Mouse (Mus musculus) heart, adult 2 months (tissue): Measurements from ENCODE around the gene Csl. TPM values are rescaled to one million over a fixed set of nuclear protein-coding genes. Genes with fewer than 3 reads are reported as not detected.

Experiments
- DNase-seq, 2 experiments: peaks; one replicate each; pipeline ENCODE4 v3.0.0; 2021
- H3K27ac ChIP-seq: fragments of 200-600 bp; 2 replicates; pipeline ENCODE4 v1.8.1; 2022
- H3K27me3 ChIP-seq: fragments of 200-500 bp; 2 replicates; pipeline ENCODE4 v1.6.1; 2012; ENCODE audit warnings: mild to moderate bottlenecking, low read length, inconsistent platforms, mixed read lengths; ENCODE audit not compliant: control insufficient read depth, insufficient read depth
- H3K36me3 ChIP-seq: fragments of 200-500 bp; 2 replicates; pipeline ENCODE4 v1.6.1; 2012; ENCODE audit warnings: low read length, inconsistent platforms; ENCODE audit not compliant: control insufficient read depth, insufficient read depth
- H3K4me1 ChIP-seq: fragments of 200-500 bp; 2 replicates; pipeline ENCODE4 v1.6.1; 2011; ENCODE audit warnings: low read length; ENCODE audit not compliant: control insufficient read depth, insufficient read depth
- H3K4me3 ChIP-seq: fragments of 200-600 bp; 2 replicates; pipeline ENCODE4 v1.8.1; 2022
- H3K79me2 ChIP-seq: fragments of 200-500 bp; replicated peaks from 2 replicates; pipeline ENCODE4 v1.6.1; 2012; ENCODE audit warnings: mild to moderate bottlenecking, inconsistent platforms, low read length, moderate library complexity, mixed read lengths; ENCODE audit not compliant: control insufficient read depth, insufficient read depth
- H3K9ac ChIP-seq: fragments of 200-500 bp; 2 replicates; pipeline ENCODE4 v1.6.1; 2012; ENCODE audit warnings: low read depth, mild to moderate bottlenecking, control low read depth, inconsistent platforms, low read length, mixed read lengths
- CTCF ChIP-seq: fragments of 200-600 bp; IDR thresholded peaks from 2 replicates; pipeline ENCODE4 v1.8.1; 2022; ENCODE audit warnings: antibody characterized with exemption, mild to moderate bottlenecking, moderate library complexity
- EP300 ChIP-seq: fragments of 200-500 bp; IDR thresholded peaks from 2 replicates; pipeline ENCODE4 v1.6.1; 2011; ENCODE audit warnings: low read depth, low read length, control low read depth; ENCODE audit not compliant: insufficient read depth
- POLR2A ChIP-seq: fragments of 200-500 bp; IDR thresholded peaks from 2 replicates; pipeline ENCODE4 v1.6.1; 2011; ENCODE audit warnings: mild to moderate bottlenecking, low read depth, low read length, control low read depth; ENCODE audit not compliant: insufficient read depth
- WGBS: fragments of 180-500 bp; shearing (Covaris S2); methylation state at CpG from one replicate; pipeline ENCODE4 v1.1.7; 2018; 5-methylcytosine and 5-hydroxymethylcytosine counted together
- intact Hi-C: fragments of 180-260 bp; cut with DNase I; formaldehyde crosslinking; loops from one replicate; pipeline ENCODE4 v1.15.1; 2025
- polyA plus RNA-seq: library from polyadenylated mRNA; depleted of rRNA; stranded (reverse); fragments of >200 nt; gene quantifications from 2 replicates; pipeline ENCODE4 v1.2.3, GENCODE M21; 2012
- total RNA-seq, 2 experiments: library from RNA; stranded (reverse); gene quantifications; 2 replicates each; pipeline ENCODE4 v1.2.3; 2021

Csl gene
- total and polyA plus RNA-seq, 3 experiments: 0.39 to 3.4 (median 3.1) TPM

DNA sequence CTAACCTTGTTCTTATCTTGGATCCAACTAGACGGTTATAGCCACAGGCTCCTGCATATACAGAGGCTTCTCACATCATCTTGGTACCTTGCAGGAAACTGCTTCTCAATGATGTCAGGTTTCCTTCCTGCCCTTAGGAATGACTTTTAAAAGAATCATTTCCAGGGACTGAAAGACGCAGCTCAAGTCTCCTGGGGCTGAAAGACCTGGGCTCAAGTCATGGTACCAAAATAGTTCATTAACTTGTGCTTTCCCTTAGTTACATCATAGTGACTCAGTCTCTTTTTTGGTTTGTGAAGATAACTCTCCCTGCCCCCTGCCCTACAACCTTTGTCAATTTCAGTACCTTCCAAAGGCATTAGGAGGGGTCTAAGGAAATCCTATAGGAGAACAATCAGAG, 11.4 kb downstream of the Csl start:
- Histone ChIP-seq H3K9ac (no peak overlapping the region), H3K36me3 (peaks cover 3% of the 10 kb centered on the region; the same call in 1 of the 2 replicates), H3K4me3 (no peak overlapping the region), H3K27me3 (no peaks in the 10 kb centered on the region), H3K79me2 (no peaks in the 10 kb centered on the region), H3K27ac (peak overlapping the region; percentile 72), H3K4me1 (peaks cover 3% of the 10 kb centered on the region)
- 22% methylated on average over 2 of the region's 2 CpGs for WGBS
- 0 out of 2 replicates have a peak, but pooled peaks have one; percentile 24 for TF ChIP-seq POLR2A
- TF ChIP-seq CTCF: no peak
- no peak for TF ChIP-seq EP300
- intact Hi-C loops: loop anchor here (10.0 kb wide), 2 partner anchors 63 to 417 kb away; no protein-coding TSS in a partner anchor
- DNase-seq: peak; percentile 19 to 39

DNA sequence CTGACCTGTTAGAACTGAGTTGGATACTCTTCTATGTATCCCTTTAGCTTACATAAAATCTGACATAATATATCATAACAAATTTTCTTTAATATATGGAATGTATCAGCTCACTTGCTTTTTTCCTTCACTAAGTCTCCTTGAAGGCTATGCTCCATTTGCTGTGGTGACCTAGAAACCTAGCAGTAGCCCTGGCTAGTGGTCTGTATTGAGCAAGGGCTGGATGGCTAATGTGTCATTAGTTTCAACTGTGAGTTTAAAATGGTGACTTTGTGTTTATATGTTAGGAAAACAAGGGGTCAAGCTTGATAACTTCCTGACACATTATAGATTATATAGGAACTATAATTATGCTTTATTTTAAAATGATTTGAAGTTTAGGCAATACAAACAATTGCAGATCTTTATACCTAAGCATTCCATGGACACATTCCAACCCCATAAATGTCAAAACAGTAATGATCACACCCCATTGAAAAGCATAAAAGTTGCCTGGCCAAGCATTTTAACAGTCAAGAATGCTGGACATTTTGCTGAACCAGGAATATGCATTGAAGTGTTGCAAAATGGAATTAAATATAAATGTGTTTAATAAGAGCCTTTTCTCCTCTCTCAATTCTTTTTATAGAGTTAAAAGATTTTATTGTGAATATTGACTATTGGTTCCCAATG, 17.7 kb downstream of the Csl start:
- H3K27me3 ChIP-seq: no peaks in the 10 kb centered on the region
- intact Hi-C loops: loop anchor here (10.0 kb wide), 2 partner anchors 57 to 423 kb away; no protein-coding TSS in a partner anchor

DNA sequence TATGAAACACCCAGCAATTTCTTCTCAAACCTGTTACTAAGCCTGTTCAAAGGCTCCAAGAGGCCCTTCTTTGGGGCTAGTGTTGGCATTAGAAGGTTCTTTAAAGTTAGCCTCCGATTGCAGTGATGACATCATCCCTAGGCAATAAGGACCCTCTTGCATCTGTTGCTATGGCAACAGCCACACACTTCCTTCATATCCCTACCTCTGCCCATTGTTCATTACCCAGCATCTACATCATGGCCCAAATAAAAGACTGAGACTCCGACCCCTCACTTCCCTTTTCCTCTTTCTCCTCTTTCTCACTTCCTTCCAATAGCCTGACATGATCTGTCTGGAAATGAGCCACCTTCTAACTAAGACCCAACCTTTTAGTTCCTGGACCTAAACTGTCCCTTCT, 46.3 kb downstream of the Csl start:
- H3K4me1 ChIP-seq: no peaks in the 10 kb centered on the region
- H3K27me3 ChIP-seq: no peaks in the 10 kb centered on the region
- H3K36me3 ChIP-seq: no peaks in the 10 kb centered on the region
- no peak overlapping the region for H3K4me3 ChIP-seq
- H3K27ac ChIP-seq: no peak overlapping the region
- no peak for DNase-seq
- no peak for TF ChIP-seq POLR2A
- no peak for TF ChIP-seq EP300
- no peak for TF ChIP-seq CTCF
- no peak overlapping the region for H3K9ac ChIP-seq
- intact Hi-C loops: no loop called here
- no peaks in the 10 kb centered on the region for H3K79me2 ChIP-seq
- 44% methylated on average over 2 of the region's 2 CpGs for WGBS

More for the DNA sequence above, 17.7 kb downstream of the Csl start:
- no peak overlapping the region for H3K4me3 ChIP-seq
- no peak for TF ChIP-seq CTCF
- TF ChIP-seq POLR2A: no peak
- TF ChIP-seq EP300: no peak
- no peak for DNase-seq
- H3K27ac ChIP-seq: no peak overlapping the region
- no peaks in the 10 kb centered on the region for H3K4me1 ChIP-seq
- no peaks in the 10 kb centered on the region for H3K36me3 ChIP-seq
- no peak overlapping the region for H3K9ac ChIP-seq
- no peaks in the 10 kb centered on the region for H3K79me2 ChIP-seq

DNA sequence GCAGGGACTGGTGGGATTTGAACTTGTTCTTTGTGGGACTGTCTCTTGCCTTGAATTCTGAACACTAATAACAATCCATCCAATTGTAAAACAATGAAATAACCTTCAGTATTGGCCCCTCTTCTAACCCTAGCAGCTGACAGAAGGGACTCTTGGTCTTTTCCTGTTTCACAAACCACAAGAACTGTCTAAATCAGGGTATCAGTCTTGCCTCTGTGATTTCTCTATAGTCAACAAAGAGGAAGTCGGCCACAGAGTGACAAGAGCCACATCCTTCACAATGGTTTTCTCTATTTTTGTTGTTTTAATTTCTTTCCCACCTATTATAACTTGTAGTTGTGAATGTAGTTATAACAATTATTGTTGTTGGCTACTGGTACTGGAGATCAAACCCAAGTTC, 47.9 kb downstream of the Csl start:
- TF ChIP-seq EP300 (no peak), POLR2A (no peak), CTCF (no peak)
- H3K79me2 ChIP-seq: no peaks in the 10 kb centered on the region
- DNase-seq: no peak
- no peak overlapping the region for H3K9ac ChIP-seq
- H3K4me3 ChIP-seq: no peak overlapping the region
- no peaks in the 10 kb centered on the region for H3K36me3 ChIP-seq
- no peak overlapping the region for H3K27ac ChIP-seq
- H3K27me3 ChIP-seq: no peaks in the 10 kb centered on the region
- intact Hi-C loops: no loop called here
- no peaks in the 10 kb centered on the region for H3K4me1 ChIP-seq
- 35% methylated on average over 1 of the region's 1 CpGs for WGBS
